Mouse (Mus musculus): ENCODE data around the gene Grm8.

Gene Grm8

DNA sequence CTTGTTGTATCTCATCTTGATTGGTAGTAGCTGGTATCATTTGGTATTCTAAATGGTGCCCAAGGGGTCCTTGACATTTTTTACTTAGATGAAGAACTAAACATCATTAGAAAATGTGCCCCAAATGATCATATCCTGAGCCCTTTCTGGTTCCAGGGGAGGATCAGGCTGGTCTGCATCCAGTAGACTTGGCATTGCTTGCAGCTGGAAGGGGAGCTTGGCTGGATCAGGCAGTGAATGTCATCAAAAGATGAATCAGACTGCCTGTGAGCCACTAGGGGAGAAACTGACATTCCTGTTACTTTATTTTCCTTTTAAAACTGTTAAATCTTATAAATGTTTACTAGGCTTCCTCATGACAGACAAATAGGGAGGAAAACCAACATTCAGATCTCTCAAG lies 894.6 kb downstream of the Grm8 start:
- no peak for DNase-seq (ENCODE audit: low spot score in 2 of 2)

DNA sequence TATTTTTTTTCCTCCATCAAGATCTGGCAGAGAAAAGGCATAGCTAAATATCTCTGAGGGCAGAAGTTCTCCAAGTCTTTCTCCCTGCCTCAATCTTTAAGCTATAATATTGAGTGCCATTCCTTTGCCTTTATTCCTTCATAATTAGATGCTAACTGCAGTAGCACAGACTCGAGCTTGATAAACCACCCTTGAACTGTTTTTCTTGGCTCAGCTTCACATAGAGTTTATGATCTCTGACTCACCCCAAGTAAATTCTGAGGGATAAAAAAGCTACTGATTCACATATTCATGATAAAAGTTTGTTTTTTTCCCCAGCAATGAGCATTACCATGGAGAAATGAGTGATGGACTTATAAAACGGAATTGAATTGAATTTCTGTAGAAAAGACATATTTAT lies 895.0 kb downstream of the Grm8 start:
- no peak for DNase-seq (ENCODE audit: low spot score in 2 of 2)
